Mouse (Mus musculus): Measurements from ENCODE around the gene Ralgds. TPM values are rescaled to one million over a fixed set of nuclear protein-coding genes. Genes with fewer than 3 reads are reported as not detected.

The Ralgds gene
- polyA plus RNA-seq, 1 experiment from 2014 or later, result 63.3 TPM

DNA sequence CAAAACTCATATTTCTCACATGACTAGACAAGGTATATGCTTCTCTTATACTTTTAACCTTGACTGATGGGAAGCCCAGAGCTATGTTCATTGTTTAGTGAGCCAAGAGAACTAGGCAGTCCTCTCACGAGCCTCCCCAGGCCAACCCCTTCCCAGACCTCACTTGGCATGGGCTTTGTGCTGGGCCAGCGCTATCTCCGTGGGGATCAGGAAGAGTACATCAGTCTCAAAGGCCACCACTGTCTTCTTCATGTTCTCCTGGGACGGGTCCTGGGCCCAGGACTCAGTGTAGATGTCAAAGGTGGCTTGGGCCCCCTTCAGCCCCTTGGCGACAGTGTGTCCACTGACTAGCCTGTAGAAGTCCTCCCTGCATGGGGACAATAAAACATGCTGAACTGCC is 44.5 kb downstream of the Ralgds start:
- no peak overlapping the region for H3K27ac ChIP-seq (ENCODE audit: low read depth, low read length)
- no peaks in the 10 kb centered on the region for H3K9me3 ChIP-seq (replicated peaks; ENCODE audit: control insufficient read depth, low read length)
- peaks cover 22% of the 10 kb centered on the region for H3K36me3 ChIP-seq (ENCODE audit: control insufficient read depth, insufficient read depth, low read length)
- H3K4me2 ChIP-seq (ENCODE audit: low read length), result no peak overlapping the region
- WGBS, result 86% methylated on average over 5 of the region's 5 CpGs
- no peak overlapping the region for H3K4me3 ChIP-seq (ENCODE audit: low read depth, low read length)
- no peak for ATAC-seq
- no peak overlapping the region for H3K9ac ChIP-seq (ENCODE audit: low read length)
- H3K4me1 ChIP-seq (ENCODE audit: control insufficient read depth, insufficient read depth, low read length), result no peaks in the 10 kb centered on the region
- DNase-seq (ENCODE audit: low spot score), result no peak
- no peaks in the 10 kb centered on the region for H3K27me3 ChIP-seq (replicated peaks; ENCODE audit: control insufficient read depth, insufficient read depth, low read length)

DNA sequence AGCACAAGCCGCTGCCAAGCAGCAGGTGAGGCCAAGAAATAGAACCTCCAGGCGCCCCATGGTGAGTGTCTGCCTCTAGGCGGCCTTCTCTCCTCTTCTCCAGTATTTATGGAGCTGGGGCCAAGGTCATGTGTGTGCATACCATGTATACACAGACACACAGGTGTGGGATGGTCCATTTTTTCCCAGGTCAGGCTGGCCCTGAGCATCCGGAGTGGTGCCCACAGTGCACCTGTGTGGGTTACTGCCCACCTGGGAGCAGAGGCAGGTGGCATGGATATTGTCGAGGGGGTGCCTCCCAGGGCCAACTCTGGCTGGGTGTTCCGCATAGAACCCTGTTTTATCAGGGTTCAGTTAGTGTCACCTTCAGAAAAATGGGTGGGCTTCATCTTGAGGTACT is 50.4 kb downstream of the Ralgds start, which contains the start of gene Cel:
Gene Cel, minus strand, starts transcription at position 101 of the 400 bp plus-strand sequence.
- Histone ChIP-seq H3K9ac (ENCODE audit: low read length) (no peak within 1 kb of the TSS), H3K27ac (ENCODE audit: low read depth, low read length) (no peak within 1 kb of the TSS), H3K9me3 (replicated peaks; ENCODE audit: control insufficient read depth, low read length) (no peaks in the 10 kb centered on the region), H3K4me3 (ENCODE audit: low read depth, low read length) (no peak within 1 kb of the TSS), H3K4me1 (ENCODE audit: control insufficient read depth, insufficient read depth, low read length) (no peaks in the 10 kb centered on the region), H3K36me3 (ENCODE audit: control insufficient read depth, insufficient read depth, low read length) (peaks cover 35% of the 10 kb centered on the region), H3K27me3 (replicated peaks; ENCODE audit: control insufficient read depth, insufficient read depth, low read length) (no peaks in the 10 kb centered on the region), H3K4me2 (ENCODE audit: low read length) (no peak within 1 kb of the TSS)
- DNase-seq (ENCODE audit: low spot score), result no peak
- no peak for ATAC-seq
- WGBS, result 76% methylated on average over 6 of the region's 6 CpGs

DNA sequence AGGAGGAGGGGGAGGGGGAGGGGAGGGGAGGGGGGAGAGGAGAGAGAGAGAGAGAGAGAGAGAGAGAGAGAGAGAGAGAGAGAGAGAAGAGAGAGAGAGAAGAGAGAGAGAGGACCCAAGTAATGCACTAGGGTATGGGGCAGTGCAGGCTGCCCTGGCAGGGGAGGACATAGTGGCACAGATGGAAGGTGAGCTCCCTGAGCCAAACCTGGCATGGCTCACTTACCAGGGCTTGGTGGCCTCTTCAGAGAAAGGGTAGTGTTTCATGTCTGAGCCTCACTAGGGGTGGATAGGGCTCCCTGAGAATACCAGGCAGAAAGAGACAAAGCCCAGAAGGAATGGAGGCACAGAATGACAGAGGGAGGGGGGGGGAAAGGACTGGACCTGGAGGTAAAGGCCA is 50.9 kb downstream of the Ralgds start:
- ATAC-seq, result no peak
- Histone ChIP-seq H3K9me3 (replicated peaks; ENCODE audit: control insufficient read depth, low read length) (no peaks in the 10 kb centered on the region), H3K4me1 (ENCODE audit: control insufficient read depth, insufficient read depth, low read length) (no peaks in the 10 kb centered on the region), H3K4me2 (ENCODE audit: low read length) (no peak overlapping the region), H3K27me3 (replicated peaks; ENCODE audit: control insufficient read depth, insufficient read depth, low read length) (no peaks in the 10 kb centered on the region), H3K9ac (ENCODE audit: low read length) (no peak overlapping the region), H3K36me3 (ENCODE audit: control insufficient read depth, insufficient read depth, low read length) (peaks cover 40% of the 10 kb centered on the region), H3K4me3 (ENCODE audit: low read depth, low read length) (no peak overlapping the region), H3K27ac (ENCODE audit: low read depth, low read length) (no peak overlapping the region)
- DNase-seq (ENCODE audit: low spot score), result no peak

DNA sequence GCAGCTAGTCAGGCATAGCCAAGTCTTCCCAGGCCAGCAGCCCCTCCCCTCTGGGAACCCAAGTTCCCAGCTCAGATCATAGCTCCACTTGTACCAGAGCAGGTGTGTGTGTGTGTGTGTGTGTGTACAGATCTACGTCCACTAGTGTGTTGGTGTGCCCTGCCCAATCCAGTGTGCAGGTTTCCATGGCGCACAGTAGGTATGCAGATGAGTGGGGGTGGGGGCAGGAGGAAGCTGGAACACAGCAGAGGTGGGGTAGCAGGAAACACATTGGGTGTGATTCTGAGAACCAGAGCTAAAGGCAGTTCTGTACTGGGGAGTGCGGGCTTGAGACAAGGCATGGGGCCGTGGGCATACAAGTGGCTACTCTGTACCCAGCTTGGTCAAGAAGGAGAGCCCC is 51.5 kb downstream of the Ralgds start:
- Histone ChIP-seq H3K36me3 (ENCODE audit: control insufficient read depth, insufficient read depth, low read length) (peaks cover 46% of the 10 kb centered on the region), H3K4me3 (ENCODE audit: low read depth, low read length) (no peak overlapping the region), H3K27ac (ENCODE audit: low read depth, low read length) (no peak overlapping the region), H3K27me3 (replicated peaks; ENCODE audit: control insufficient read depth, insufficient read depth, low read length) (no peaks in the 10 kb centered on the region), H3K4me2 (ENCODE audit: low read length) (no peak overlapping the region), H3K9ac (ENCODE audit: low read length) (no peak overlapping the region), H3K4me1 (ENCODE audit: control insufficient read depth, insufficient read depth, low read length) (no peaks in the 10 kb centered on the region), H3K9me3 (replicated peaks; ENCODE audit: control insufficient read depth, low read length) (no peaks in the 10 kb centered on the region)
- 91% methylated on average over 4 of the region's 4 CpGs for WGBS
- DNase-seq (ENCODE audit: low spot score), result no peak
- no peak for ATAC-seq

DNA sequence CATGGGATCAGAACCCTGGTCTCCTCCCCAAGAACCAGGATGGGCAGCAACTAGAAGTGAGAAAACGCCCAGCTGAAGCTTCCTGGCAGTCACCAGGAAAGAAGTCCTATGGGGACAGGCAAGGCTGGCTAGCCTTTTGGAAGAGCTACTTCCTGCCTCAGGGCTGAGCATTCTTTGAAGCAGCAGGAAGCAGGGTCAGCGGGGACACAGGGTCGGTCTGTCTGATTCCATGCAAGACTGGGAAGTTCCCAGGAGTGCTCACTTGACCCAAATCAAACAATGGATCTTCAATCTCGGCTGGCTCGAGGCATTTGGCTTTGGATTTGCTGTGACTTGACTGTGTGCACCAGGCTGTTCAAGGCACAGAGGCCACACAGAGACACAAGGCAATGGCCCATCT is 53.6 kb downstream of the Ralgds start:
- WGBS, result 87% methylated on average over 5 of the region's 5 CpGs
- DNase-seq (ENCODE audit: low spot score) (no peak), ATAC-seq (no peak)
- no peak overlapping the region for H3K27ac ChIP-seq (ENCODE audit: low read depth, low read length)
- H3K4me3 ChIP-seq (ENCODE audit: low read depth, low read length), result no peak overlapping the region
- H3K9ac ChIP-seq (ENCODE audit: low read length), result no peak overlapping the region
- H3K27me3 ChIP-seq (replicated peaks; ENCODE audit: control insufficient read depth, insufficient read depth, low read length), result no peaks in the 10 kb centered on the region
- H3K36me3 ChIP-seq (ENCODE audit: control insufficient read depth, insufficient read depth, low read length), result peaks cover 68% of the 10 kb centered on the region
- no peaks in the 10 kb centered on the region for H3K9me3 ChIP-seq (replicated peaks; ENCODE audit: control insufficient read depth, low read length)
- no peaks in the 10 kb centered on the region for H3K4me1 ChIP-seq (ENCODE audit: control insufficient read depth, insufficient read depth, low read length)
- H3K4me2 ChIP-seq (ENCODE audit: low read length), result no peak overlapping the region

DNA sequence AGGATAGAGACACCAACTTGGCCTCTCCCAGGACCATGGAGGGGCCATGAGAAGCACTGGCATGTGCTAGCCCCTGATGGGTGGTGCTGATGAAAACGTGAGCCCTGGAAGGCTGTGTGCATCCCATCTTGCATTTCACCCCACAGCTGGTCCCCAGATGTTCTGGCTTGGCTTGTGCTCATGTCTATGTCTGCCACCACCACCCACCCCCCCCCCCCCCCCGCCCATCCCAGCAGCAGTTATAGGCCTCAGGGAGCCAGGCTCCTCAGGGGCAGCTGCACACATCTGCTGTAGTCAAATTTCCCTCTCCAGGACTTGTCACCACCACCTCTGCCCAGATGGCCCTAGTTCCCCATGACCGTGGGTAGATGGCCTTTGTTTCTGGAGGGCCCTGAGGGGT is 57.0 kb downstream of the Ralgds start:
- Histone ChIP-seq H3K4me2 (ENCODE audit: low read length) (no peak overlapping the region), H3K27ac (ENCODE audit: low read depth, low read length) (no peak overlapping the region), H3K9me3 (replicated peaks; ENCODE audit: control insufficient read depth, low read length) (no peaks in the 10 kb centered on the region), H3K9ac (ENCODE audit: low read length) (no peak overlapping the region), H3K4me3 (ENCODE audit: low read depth, low read length) (no peak overlapping the region), H3K4me1 (ENCODE audit: control insufficient read depth, insufficient read depth, low read length) (no peaks in the 10 kb centered on the region), H3K36me3 (ENCODE audit: control insufficient read depth, insufficient read depth, low read length) (peaks cover 98% of the 10 kb centered on the region), H3K27me3 (replicated peaks; ENCODE audit: control insufficient read depth, insufficient read depth, low read length) (no peaks in the 10 kb centered on the region)
- DNase-seq (ENCODE audit: low spot score) (no peak), ATAC-seq (no peak)
- 80% methylated on average over 2 of the region's 3 CpGs for WGBS

DNA sequence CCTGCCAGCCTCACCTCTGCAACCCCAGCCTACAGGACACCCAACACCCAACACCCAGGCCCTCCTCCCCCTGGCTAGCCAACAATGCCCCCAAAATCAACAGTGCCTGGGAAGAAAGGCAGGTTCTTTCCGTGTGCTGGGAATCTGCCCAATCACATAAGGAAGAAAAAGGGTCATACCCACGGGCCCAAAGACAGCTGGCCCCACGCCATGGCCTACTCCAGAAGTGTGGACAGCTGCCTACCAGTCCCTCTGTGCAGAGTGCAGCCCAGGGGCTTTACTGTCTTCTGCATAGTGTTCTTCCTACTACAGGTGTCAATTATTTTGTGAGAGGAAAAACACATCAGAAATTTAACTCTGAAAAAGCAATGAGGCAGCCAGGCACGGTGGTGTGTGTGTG is 62.4 kb downstream of the Ralgds start:
- Histone ChIP-seq H3K4me3 (ENCODE audit: low read depth, low read length) (no peak overlapping the region), H3K27me3 (replicated peaks; ENCODE audit: control insufficient read depth, insufficient read depth, low read length) (no peaks in the 10 kb centered on the region), H3K27ac (ENCODE audit: low read depth, low read length) (no peak overlapping the region), H3K4me2 (ENCODE audit: low read length) (no peak overlapping the region), H3K9me3 (replicated peaks; ENCODE audit: control insufficient read depth, low read length) (no peaks in the 10 kb centered on the region), H3K36me3 (ENCODE audit: control insufficient read depth, insufficient read depth, low read length) (peaks cover 86% of the 10 kb centered on the region), H3K9ac (ENCODE audit: low read length) (no peak overlapping the region), H3K4me1 (ENCODE audit: control insufficient read depth, insufficient read depth, low read length) (no peaks in the 10 kb centered on the region)
- ATAC-seq, result no peak
- WGBS, result 83% methylated on average over 4 of the region's 4 CpGs
- DNase-seq (ENCODE audit: low spot score), result no peak

DNA sequence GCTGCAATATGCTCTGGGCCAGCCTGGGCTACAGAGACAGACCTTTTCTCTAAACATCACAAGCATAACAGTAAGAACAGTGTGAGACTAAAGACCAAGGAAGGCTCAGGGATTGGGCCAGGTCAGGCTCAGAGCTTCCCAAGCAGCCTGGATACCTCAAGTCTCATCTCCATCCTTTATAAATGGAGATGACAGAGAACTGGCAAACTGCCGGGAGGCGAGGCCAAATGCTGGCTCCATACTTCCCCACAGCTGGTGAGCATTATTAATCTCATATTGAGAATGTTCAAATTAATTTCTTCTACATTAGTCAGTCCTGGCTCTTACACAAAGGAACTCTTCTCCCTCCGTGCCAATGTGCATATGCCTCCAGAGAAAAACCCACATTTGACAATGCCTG is 63.9 kb downstream of the Ralgds start:
- DNase-seq (ENCODE audit: low spot score) (no peak), ATAC-seq (no peak)
- Histone ChIP-seq H3K4me3 (ENCODE audit: low read depth, low read length) (no peak overlapping the region), H3K4me1 (ENCODE audit: control insufficient read depth, insufficient read depth, low read length) (0 out of 2 replicates have a peak, but pooled peaks cover 6% of the 10 kb centered on the region), H3K36me3 (ENCODE audit: control insufficient read depth, insufficient read depth, low read length) (peaks cover 76% of the 10 kb centered on the region), H3K9ac (ENCODE audit: low read length) (no peak overlapping the region), H3K27me3 (replicated peaks; ENCODE audit: control insufficient read depth, insufficient read depth, low read length) (no peaks in the 10 kb centered on the region), H3K4me2 (ENCODE audit: low read length) (no peak overlapping the region), H3K9me3 (replicated peaks; ENCODE audit: control insufficient read depth, low read length) (no peaks in the 10 kb centered on the region), H3K27ac (ENCODE audit: low read depth, low read length) (no peak overlapping the region)
- WGBS, result 89% methylated on average over 3 of the region's 3 CpGs

DNA sequence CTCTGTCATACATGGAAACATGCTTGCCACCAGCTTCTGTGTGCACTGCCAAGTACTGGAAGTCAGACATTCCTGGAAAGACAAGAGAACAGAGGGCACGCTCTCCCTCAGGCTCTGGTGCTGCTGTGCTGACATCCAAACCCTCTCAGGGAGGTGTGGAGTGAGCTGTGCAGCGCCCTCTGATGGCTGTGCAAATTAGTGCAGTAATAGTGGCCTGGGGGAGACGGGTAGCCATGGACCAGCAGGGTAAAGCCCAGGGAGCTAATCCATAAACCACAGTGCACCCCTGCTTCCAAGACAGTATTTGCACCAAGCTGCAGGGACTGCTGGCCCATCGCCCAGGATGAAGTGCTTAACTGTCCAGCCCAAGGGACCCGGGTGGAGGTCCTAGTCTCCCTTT is 65.1 kb downstream of the Ralgds start:
- no peak overlapping the region for H3K4me2 ChIP-seq (ENCODE audit: low read length)
- H3K4me3 ChIP-seq (ENCODE audit: low read depth, low read length), result no peak overlapping the region
- ATAC-seq, result no peak
- H3K27me3 ChIP-seq (replicated peaks; ENCODE audit: control insufficient read depth, insufficient read depth, low read length), result no peaks in the 10 kb centered on the region
- H3K36me3 ChIP-seq (ENCODE audit: control insufficient read depth, insufficient read depth, low read length), result peaks cover 64% of the 10 kb centered on the region
- DNase-seq (ENCODE audit: low spot score), result no peak
- 0 out of 2 replicates have a peak, but pooled peaks cover 6% of the 10 kb centered on the region for H3K4me1 ChIP-seq (ENCODE audit: control insufficient read depth, insufficient read depth, low read length)
- no peak overlapping the region for H3K9ac ChIP-seq (ENCODE audit: low read length)
- H3K9me3 ChIP-seq (replicated peaks; ENCODE audit: control insufficient read depth, low read length), result no peaks in the 10 kb centered on the region
- 59% methylated on average over 5 of the region's 5 CpGs for WGBS
- no peak overlapping the region for H3K27ac ChIP-seq (ENCODE audit: low read depth, low read length)

All from forebrain, embryonic 14.5 days (tissue).